Mouse (Mus musculus): ENCODE data around the gene Vmn1r126. TPM values are rescaled to one million over a fixed set of nuclear protein-coding genes. Genes with fewer than 3 reads are reported as not detected.
"Not testable (repeated sequence)": the region's sequence is repeated elsewhere in the genome, so short reads cannot be mapped to it uniquely, and the experiment has no call there.

The Vmn1r126 gene
- not detected for total RNA-seq (2021)

DNA sequence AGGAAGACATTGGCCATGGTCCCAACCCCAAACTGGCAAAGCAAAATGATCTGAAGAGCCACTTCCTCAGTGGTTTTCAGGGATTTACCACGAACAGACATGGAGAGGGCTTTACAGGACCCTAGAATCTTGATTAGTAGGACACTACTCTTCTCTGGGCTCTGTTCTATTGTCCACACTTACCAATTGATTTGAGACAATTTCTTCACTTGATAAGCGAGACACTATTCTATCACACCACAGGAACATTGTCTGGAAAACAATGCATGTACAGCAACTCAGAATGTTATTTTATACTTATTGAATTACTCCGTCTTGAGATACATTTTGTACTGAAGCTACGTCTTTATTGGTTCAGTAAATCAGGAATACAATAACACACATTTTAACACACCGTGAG is at the start of gene Vmn1r126:
Vmn1r126 (minus strand) TSS at position 101 of the 400 bp plus-strand sequence.
- DNase-seq; intact Hi-C loops (cut with DNase I): not testable (repeated sequence)

DNA sequence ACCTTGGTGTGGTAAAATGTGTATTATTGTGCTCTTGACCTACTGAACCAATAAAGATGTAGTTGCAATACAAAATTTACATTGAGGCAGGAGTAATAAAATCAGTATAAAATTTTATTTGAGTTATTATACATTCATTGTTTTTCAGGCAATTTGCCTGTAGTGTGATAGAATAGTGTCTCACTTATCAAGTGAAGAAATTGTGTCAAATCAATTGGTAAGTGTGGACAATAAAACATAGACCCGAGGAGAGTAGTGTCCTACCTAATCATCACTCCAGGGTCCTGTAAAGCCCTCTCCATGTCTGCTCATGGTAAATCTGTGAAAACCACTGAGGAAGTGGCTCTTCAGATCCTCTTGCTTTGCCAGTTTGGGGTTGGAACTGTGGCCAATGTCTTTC is 47.8 kb upstream of the Vmn1r126 start, which contains the start of gene Vmn1r128:
Vmn1r128 (plus strand) TSS at position 301 of the 400 bp plus-strand sequence.
- DNase-seq; intact Hi-C loops (cut with DNase I): not testable (repeated sequence)

GRCm38 (mm10) chr7:21319761-21320160 is 18.5 kb upstream of the Vmn1r126 start, which contains the start of gene Vmn1r127:
Vmn1r127 (minus strand) TSS chr7:21319861.
- intact Hi-C loops (cut with DNase I); DNase-seq: not testable (repeated sequence)

DNA sequence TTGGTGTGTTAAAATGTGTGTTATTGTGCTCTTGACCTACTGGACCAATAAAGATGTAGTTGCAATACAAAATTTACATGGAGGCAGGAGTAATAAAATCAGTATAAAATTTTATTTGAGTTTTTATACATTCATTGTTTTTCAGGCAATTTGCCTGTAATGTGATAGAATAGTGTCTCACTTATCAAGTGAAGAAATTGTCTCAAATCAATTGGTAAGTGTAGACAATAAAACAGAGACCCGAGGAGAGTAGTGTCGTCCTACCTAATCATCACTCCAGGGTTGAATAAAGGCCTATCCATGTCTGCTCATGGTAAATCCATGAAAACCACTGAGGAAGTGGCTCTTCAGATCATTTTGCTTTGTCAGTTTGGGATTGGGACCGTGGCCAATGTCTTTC is 29.4 kb downstream of the Vmn1r126 start, which contains the start of gene Vmn1r125:
Vmn1r125 (plus strand) TSS at position 301 of the 400 bp plus-strand sequence.
- DNase-seq; intact Hi-C loops (cut with DNase I): not testable (repeated sequence)

DNA sequence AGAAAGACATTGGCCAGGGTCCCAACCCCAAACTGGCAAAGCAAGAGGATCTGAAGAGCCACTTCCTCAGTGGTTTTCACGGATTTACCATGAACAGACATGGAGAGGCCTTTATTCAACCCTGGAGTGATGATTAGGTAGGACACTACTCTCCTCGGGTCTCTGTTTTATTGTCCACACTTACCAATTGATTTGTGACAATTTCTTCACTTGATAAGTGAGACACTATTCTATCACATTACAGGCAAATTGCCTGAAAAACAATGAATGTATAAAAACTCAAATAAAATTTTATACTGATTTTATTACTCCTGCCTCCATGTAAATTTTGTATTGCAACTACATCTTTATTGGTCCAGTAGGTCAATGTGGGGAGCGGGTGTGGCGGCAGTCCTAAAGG is 40.8 kb downstream of the Vmn1r126 start, which contains the start of gene Vmn1r124:
Vmn1r124 (minus strand) TSS at position 101 of the 400 bp plus-strand sequence.
- intact Hi-C loops (cut with DNase I); DNase-seq: not testable (repeated sequence)

Other genes with a start within 250 kb of the Vmn1r126 start
- not detected for gene Vmn1r120, start 247.7 kb downstream of the Vmn1r126 start, total RNA-seq (2021)
- gene Vmn1r121, start 203.0 kb downstream of the Vmn1r126 start, total RNA-seq (2021): not detected
- gene Vmn1r122, start 167.3 kb downstream of the Vmn1r126 start, total RNA-seq (2021): not detected
- not detected for gene Vmn1r123, start 139.3 kb downstream of the Vmn1r126 start, total RNA-seq (2021)
- not detected for gene Gm5157, start 111.0 kb downstream of the Vmn1r126 start, total RNA-seq (2021)
- gene Vmn1r124, start 40.9 kb downstream of the Vmn1r126 start, total RNA-seq (2021): not detected
- gene Vmn1r125, start 29.3 kb downstream of the Vmn1r126 start, total RNA-seq (2021): not detected
- gene Vmn1r127, start 18.4 kb upstream of the Vmn1r126 start, total RNA-seq (2021): not detected
- not detected for gene Vmn1r128, start 47.9 kb upstream of the Vmn1r126 start, total RNA-seq (2021)
- not detected for gene Vmn1r129, start 59.8 kb upstream of the Vmn1r126 start, total RNA-seq (2021)
- not detected for gene Gm6882, start 131.3 kb upstream of the Vmn1r126 start, total RNA-seq (2021)
- not detected for gene Vmn1r130, start 210.3 kb upstream of the Vmn1r126 start, total RNA-seq (2021)
- not detected for gene Vmn1r131, start 244.6 kb upstream of the Vmn1r126 start, total RNA-seq (2021)